ENCODE assay signal across 8 mouse cellular contexts in genomic region chr2:34371441-34372304, GRCm38 (mm10). TPM values are rescaled to one million over a fixed set of nuclear protein-coding genes. Genes with fewer than 3 reads are reported as not detected.
DNase-seq lines count a peak whose midpoint lies in the region; ATAC-seq and TF ChIP-seq lines count a peak whose summit lies in the region.

No protein-coding gene starts in this region.

- WGBS in intestine, embryonic 15.5 days, result 0% methylated on average over 73 of the region's 118 CpGs
- WGBS in liver, embryonic 12.5 days (ENCODE audit: insufficient replicate concordance), result under 1% methylated on average over 94 of the region's 118 CpGs
- under 1% methylated on average over 63 of the region's 118 CpGs for WGBS in stomach, embryonic 14.5 days

- TF ChIP-seq CTCF in left cerebral cortex, adult 2 months (IDR thresholded peaks at IDR 0.05), result no peak

- no peaks in the 10 kb centered on the region for H3K9me3 ChIP-seq in intestine, embryonic 15.5 days
- H3K9me3 ChIP-seq in liver, embryonic 12.5 days (replicated peaks), result no peaks in the 10 kb centered on the region
- H3K9me3 ChIP-seq in stomach, embryonic 14.5 days (ENCODE audit: control insufficient read depth, low read depth, low read length), result no peaks in the 10 kb centered on the region

- H3K9ac ChIP-seq in intestine, embryonic 15.5 days, result peak overlapping the region; percentile 90
- H3K9ac ChIP-seq in liver, embryonic 12.5 days, result peak overlapping the region; percentile 98
- H3K9ac ChIP-seq in stomach, embryonic 14.5 days (replicated peaks; ENCODE audit: low read depth, low read length), result peak overlapping the region; percentile 80

- peak in 1 of 2 experiments; percentile 33 for DNase-seq in left cerebral cortex, adult 2 months (ENCODE audit: extremely low spot score in 1 of 2, low spot score in 2 of 2)
- no peak for DNase-seq in left cerebral cortex, adult 9 months (ENCODE audit: low spot score in 2 of 2)
- peak; percentile 42 for DNase-seq in cerebellum, adult 8-10 months
- peak; percentile 34 for DNase-seq in gastrocnemius, postnatal 14 days
- peak; percentile 62 for DNase-seq in naive thymus-derived CD4-positive, alpha-beta T cell, adult 2 months (ENCODE audit: low read depth)

- H3K4me2 ChIP-seq in intestine, embryonic 15.5 days (replicated peaks), result peak overlapping the region; percentile 89
- peak overlapping the region; percentile 93 for H3K4me2 ChIP-seq in liver, embryonic 12.5 days
- H3K4me2 ChIP-seq in stomach, embryonic 14.5 days (replicated peaks; ENCODE audit: low read depth, low read length), result peak overlapping the region; percentile 85

- no peaks in the 10 kb centered on the region for H3K36me3 ChIP-seq in intestine, embryonic 15.5 days
- H3K36me3 ChIP-seq in liver, embryonic 12.5 days, result no peaks in the 10 kb centered on the region; the same call in 1 of the 2 replicates
- H3K36me3 ChIP-seq in stomach, embryonic 14.5 days (ENCODE audit: control insufficient read depth, insufficient read depth, low read length), result no peaks in the 10 kb centered on the region

- H3K4me3 ChIP-seq in left cerebral cortex, adult 2 months, result peak overlapping the region; percentile 80
- H3K4me3 ChIP-seq in intestine, embryonic 15.5 days (replicated peaks), result peak overlapping the region; percentile 87
- peak overlapping the region; percentile 97 for H3K4me3 ChIP-seq in liver, embryonic 12.5 days
- H3K4me3 ChIP-seq in stomach, embryonic 14.5 days (ENCODE audit: low read depth, low read length), result peak overlapping the region; percentile 86

- intact Hi-C loops in left cerebral cortex, adult 2 months (cut with DNase I), result loop anchor here (2.0 to 10.0 kb wide), 3 partner anchors 35 to 397 kb away; partner anchors contain the start of gene Mapkap1
- intact Hi-C loops in gastrocnemius, postnatal 14 days (cut with DNase I; ENCODE audit: low total_unique reads), result no loop called here

- peak overlapping the region; percentile 38 for H3K27ac ChIP-seq in left cerebral cortex, adult 2 months
- H3K27ac ChIP-seq in intestine, embryonic 15.5 days, result peak overlapping the region; percentile 94
- H3K27ac ChIP-seq in liver, embryonic 12.5 days, result peak overlapping the region; percentile 100
- H3K27ac ChIP-seq in stomach, embryonic 14.5 days (ENCODE audit: low read length), result peak overlapping the region; percentile 97

- peak; percentile 37 for ATAC-seq in intestine, embryonic 15.5 days
- peak; percentile 4 for ATAC-seq in liver, embryonic 12.5 days
- ATAC-seq in stomach, embryonic 14.5 days (ENCODE audit: insufficient number of reproducible peaks, insufficient read depth, low FRiP score, low read depth), result peak; percentile 4; the same call in 1 of the 2 replicates

- H3K4me1 ChIP-seq in intestine, embryonic 15.5 days (replicated peaks), result 0 out of 2 replicates have a peak, but pooled peaks cover 9% of the 10 kb centered on the region
- H3K4me1 ChIP-seq in liver, embryonic 12.5 days, result peaks cover 31% of the 10 kb centered on the region
- peaks cover 17% of the 10 kb centered on the region for H3K4me1 ChIP-seq in stomach, embryonic 14.5 days (ENCODE audit: control insufficient read depth, insufficient read depth, low read length)

- no peaks in the 10 kb centered on the region for H3K27me3 ChIP-seq in intestine, embryonic 15.5 days (replicated peaks)
- peaks cover 15% of the 10 kb centered on the region; the same call in 1 of the 2 replicates for H3K27me3 ChIP-seq in liver, embryonic 12.5 days (replicated peaks)
- H3K27me3 ChIP-seq in stomach, embryonic 14.5 days (ENCODE audit: control insufficient read depth, insufficient read depth, low read length), result no peaks in the 10 kb centered on the region

RNA-seq across cellular contexts. Expression of gene Pbx3, which starts 1.3 kb away (rescaled TPM):
- 10 to 100 TPM; 10.8 to 15.8 TPM for total RNA-seq in left cerebral cortex, adult 2 months (2021)
- 1 to 10 TPM; 4.0 to 4.4 TPM for total RNA-seq in gastrocnemius, postnatal 14 days (2021)
- polyA plus RNA-seq in intestine, embryonic 15.5 days (2015; fragmentation: Nextera tagmentation; extraction: Ambion mirVana), result 18.9 and 19.1 TPM in 2 replicates
- 12.0 and 14.4 TPM in 2 replicates for polyA plus RNA-seq in liver, embryonic 12.5 days (2016; fragmentation: Nextera tagmentation; extraction: Ambion mirVana)
- 35.3 and 35.7 TPM in 2 replicates for polyA plus RNA-seq in stomach, embryonic 14.5 days (2014; fragmentation: Nextera tagmentation; extraction: Ambion mirVana)

RNA-seq across cellular contexts. Expression of gene Mapkap1, which starts 34.9 kb away (rescaled TPM):
- total RNA-seq in left cerebral cortex, adult 2 months (2021), result 10 to 100 TPM; 61.2 to 64.2 TPM
- 10 to 100 TPM; 42.9 to 48.7 TPM for total RNA-seq in gastrocnemius, postnatal 14 days (2021)
- polyA plus RNA-seq in intestine, embryonic 15.5 days (2015; fragmentation: Nextera tagmentation; extraction: Ambion mirVana), result 86.1 and 88.3 TPM in 2 replicates
- polyA plus RNA-seq in liver, embryonic 12.5 days (2016; fragmentation: Nextera tagmentation; extraction: Ambion mirVana), result 50.5 and 52.8 TPM in 2 replicates
- polyA plus RNA-seq in stomach, embryonic 14.5 days (2014; fragmentation: Nextera tagmentation; extraction: Ambion mirVana), result 90.7 and 91.1 TPM in 2 replicates

Comparison
In these comparisons a context has a peak if more than half of its experiments do, and no peak if none do; other contexts are left out.
1. DNase-seq: peak in cerebellum, adult 8-10 months (single experiment), gastrocnemius, postnatal 14 days (single experiment) and naive thymus-derived CD4-positive, alpha-beta T cell, adult 2 months (single experiment); none in left cerebral cortex, adult 9 months (0 of 2).
2. H3K27ac ChIP-seq: peak in every context shown above with its lines; median percentile 100 in liver, embryonic 12.5 days; 97 in stomach, embryonic 14.5 days; 94 in intestine, embryonic 15.5 days; 38 in left cerebral cortex, adult 2 months.
3. Peak in every context shown above with its lines, with median percentiles within 50 percentile points of each other: H3K4me3 ChIP-seq, ATAC-seq, H3K4me2 ChIP-seq and H3K9ac ChIP-seq.